Mouse (Mus musculus) large intestine, adult 2 months (tissue): ENCODE measurements around the gene Ptpn1. TPM values are rescaled to one million over a fixed set of nuclear protein-coding genes. Genes with fewer than 3 reads are reported as not detected.

Experiments
- DNase-seq: peaks from one replicate; pipeline ENCODE4 v3.0.0-alpha.2; 2012; ENCODE audit warnings: low read depth, low spot score
- WGBS: fragments of 180-500 bp; shearing (Covaris S2); methylation state at CpG from one replicate; pipeline ENCODE4 v1.1.7; 2018; 5-methylcytosine and 5-hydroxymethylcytosine counted together
- polyA plus RNA-seq: library from polyadenylated mRNA; depleted of rRNA; stranded (reverse); fragments of >200 nt; gene quantifications from 2 replicates; pipeline ENCODE4 v1.2.3, GENCODE M21; 2012

The Ptpn1 gene
- polyA plus RNA-seq, 1 experiment = 23.1 TPM

GRCm38 (mm10) chr2:167920041-167920440, 11.8 kb upstream of the Ptpn1 start:
- WGBS = 58% methylated on average over 11 of the region's 11 CpGs
- DNase-seq = no peak

- no peak for DNase-seq
- 92% methylated on average over 9 of the region's 9 CpGs for WGBS
Observed at GRCm38 (mm10) chr2:167920960-167921495, 10.8 kb upstream of the Ptpn1 start.

GRCm38 (mm10) chr2:167921823-167922222, 10.0 kb upstream of the Ptpn1 start:
- DNase-seq = no peak
- 66% methylated on average over 8 of the region's 8 CpGs for WGBS

GRCm38 (mm10) chr2:167924011-167924410, 7.8 kb upstream of the Ptpn1 start:
- 93% methylated on average over 5 of the region's 5 CpGs for WGBS
- DNase-seq = no peak

- under 1% methylated on average over 29 of the region's 29 CpGs for WGBS
- peak; percentile 66 for DNase-seq
Observed at GRCm38 (mm10) chr2:167924803-167925604, 6.9 kb upstream of the Ptpn1 start.

GRCm38 (mm10) chr2:167925841-167926800, 5.7 kb upstream of the Ptpn1 start:
- WGBS = 84% methylated on average over 11 of the region's 11 CpGs
- DNase-seq = no peak

GRCm38 (mm10) chr2:167928002-167928526, 3.8 kb upstream of the Ptpn1 start:
- DNase-seq = no peak
- WGBS = 78% methylated on average over 4 of the region's 4 CpGs

- over 99% methylated on average over 3 of the region's 3 CpGs for WGBS
- no peak for DNase-seq
Observed at GRCm38 (mm10) chr2:167928972-167929371, 2.9 kb upstream of the Ptpn1 start.

GRCm38 (mm10) chr2:167930975-167931374, 882 bp upstream of the Ptpn1 start:
- no peak for DNase-seq
- 93% methylated on average over 3 of the region's 3 CpGs for WGBS

- WGBS = 1% methylated on average over 18 of the region's 18 CpGs
- DNase-seq = no peak
Observed at GRCm38 (mm10) chr2:167932727-167933231, 922 bp downstream of the Ptpn1 start.

- no peak for DNase-seq
- 53% methylated on average over 7 of the region's 7 CpGs for WGBS
Observed at GRCm38 (mm10) chr2:167933397-167933796, 1.5 kb downstream of the Ptpn1 start.

GRCm38 (mm10) chr2:167935956-167936355, 4.1 kb downstream of the Ptpn1 start:
- no peak for DNase-seq
- WGBS = 87% methylated on average over 3 of the region's 3 CpGs

- DNase-seq = no peak
- 81% methylated on average over 3 of the region's 3 CpGs for WGBS
Observed at GRCm38 (mm10) chr2:167938786-167939185, 6.9 kb downstream of the Ptpn1 start.

GRCm38 (mm10) chr2:167939204-167939603, 7.3 kb downstream of the Ptpn1 start:
- 71% methylated on average over 4 of the region's 4 CpGs for WGBS
- no peak for DNase-seq

GRCm38 (mm10) chr2:167939632-167940399, 8.0 kb downstream of the Ptpn1 start:
- WGBS = 50% methylated on average over 11 of the region's 11 CpGs
- no peak for DNase-seq

GRCm38 (mm10) chr2:167940636-167941035, 8.8 kb downstream of the Ptpn1 start:
- WGBS = 88% methylated on average over 11 of the region's 11 CpGs
- no peak for DNase-seq

- 64% methylated on average over 4 of the region's 4 CpGs for WGBS
- DNase-seq = no peak
Observed at GRCm38 (mm10) chr2:167941320-167941719, 9.5 kb downstream of the Ptpn1 start.

- 23% methylated on average over 6 of the region's 6 CpGs for WGBS
- DNase-seq = no peak
Observed at GRCm38 (mm10) chr2:167941745-167942176, 9.9 kb downstream of the Ptpn1 start.
